Mouse (Mus musculus) layer of hippocampus, adult 11-12 months (tissue): ENCODE measurements around the gene Ifi44.

Experiments used
- DNase-seq: peaks from one replicate; pipeline ENCODE4 v3.0.0; 2022; ENCODE audit warnings: low spot score

The Ifi44 gene

DNA sequence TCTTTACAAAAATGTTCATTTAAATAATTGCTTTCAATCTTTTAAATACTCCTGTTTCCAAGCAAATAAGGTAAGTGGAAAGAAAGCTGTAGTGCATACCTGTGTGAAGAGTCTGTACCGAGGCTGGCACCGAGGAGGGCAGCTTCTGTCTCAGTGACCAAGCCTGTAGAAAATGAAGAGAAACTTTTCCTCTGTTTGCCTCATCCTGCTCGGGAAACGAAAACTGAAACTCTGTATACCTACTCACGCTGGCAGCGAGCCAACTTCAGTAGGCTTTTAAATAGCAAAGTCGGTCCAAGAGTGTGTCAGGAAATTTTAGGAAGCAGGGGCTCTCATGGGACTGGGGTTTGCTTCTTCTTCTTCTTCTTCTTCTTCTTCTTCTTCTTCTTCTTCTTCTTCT lies at the start of gene Ifi44:
Ifi44 (minus strand) TSS at position 224 of the 400 bp plus-strand sequence.
- no peak for DNase-seq

DNA sequence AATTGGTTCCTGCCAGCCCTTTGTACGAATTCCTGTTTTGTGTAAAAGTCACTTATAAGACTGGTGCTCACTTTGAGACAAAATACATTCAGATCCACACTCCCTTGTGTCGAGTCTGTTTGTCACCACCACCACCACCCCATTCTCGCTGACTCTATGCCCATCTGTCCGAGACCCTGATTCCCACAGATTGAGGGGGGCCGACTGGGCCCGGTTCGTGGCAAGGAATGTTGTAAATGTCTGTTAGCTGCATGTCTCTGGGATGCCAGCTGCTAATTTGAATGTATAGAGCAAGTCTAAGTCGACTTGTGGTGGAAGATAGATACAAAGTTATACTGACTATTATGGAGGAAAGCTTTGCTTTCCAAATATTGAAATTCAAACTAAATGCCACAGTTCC lies 38.9 kb upstream of the Ifi44 start:
- DNase-seq: no peak

- peak; percentile 44 for DNase-seq
These were observed 25.3 kb upstream of the Ifi44 start for GRCm38 (mm10) chr3:151775089-151775488.

DNA sequence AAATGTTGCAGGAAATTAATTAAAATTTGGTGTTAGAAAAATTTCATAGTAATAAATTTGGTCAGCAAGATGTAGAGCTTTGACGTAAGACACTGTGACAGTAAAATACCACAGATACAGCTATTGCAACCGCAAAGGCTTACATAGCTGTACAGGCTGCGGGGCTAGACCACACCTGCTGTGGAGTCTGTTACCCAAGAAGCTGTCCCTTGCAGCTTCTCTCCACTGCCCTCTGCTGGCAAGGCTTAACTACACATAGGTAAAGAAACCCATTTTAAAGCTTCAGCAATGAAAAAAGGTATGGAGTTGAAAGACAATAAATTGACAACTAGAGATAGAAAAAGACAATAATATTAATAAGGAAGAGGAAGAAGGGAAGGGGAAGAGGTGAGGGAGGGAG lies 21.3 kb upstream of the Ifi44 start:
- peak; percentile 57 for DNase-seq

DNA sequence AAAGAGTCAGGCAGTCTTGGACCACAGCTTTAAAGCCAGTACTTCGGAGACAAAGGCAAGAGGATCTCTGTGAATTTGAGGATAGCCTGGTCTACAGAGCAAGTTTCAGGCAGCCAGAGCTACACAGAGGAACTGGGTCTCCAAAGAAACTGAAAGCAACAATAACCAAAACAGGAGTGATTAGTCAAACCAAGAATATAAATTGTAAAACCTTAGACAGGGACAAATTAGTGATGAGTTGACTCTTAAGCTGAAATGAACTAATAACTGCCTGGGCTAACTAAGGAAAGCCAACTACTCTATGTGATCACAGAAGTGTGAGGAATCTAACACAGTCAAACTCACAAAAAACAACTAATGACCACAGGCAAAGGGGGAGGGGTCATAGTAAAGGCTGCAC lies 1.2 kb downstream of the Ifi44 start:
- DNase-seq: no peak

DNA sequence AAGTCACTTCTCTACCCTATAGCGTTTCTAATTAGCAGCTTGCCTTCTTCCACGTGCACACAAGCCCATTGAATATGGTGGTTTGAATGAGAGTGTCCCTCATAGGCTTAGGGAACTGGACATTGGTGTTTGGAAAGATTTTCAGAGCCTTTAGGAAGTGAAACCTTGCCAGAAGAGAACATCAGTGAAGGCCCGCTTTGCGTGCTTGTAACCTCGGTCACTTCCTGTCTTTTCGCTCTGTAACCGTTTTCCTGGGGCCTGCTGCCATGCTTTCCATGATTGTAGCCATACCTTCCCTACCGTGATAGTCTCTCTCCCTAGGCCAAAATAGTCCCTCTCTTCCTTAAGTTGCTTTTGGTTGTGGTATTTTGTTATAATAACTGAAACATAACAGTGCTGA lies 3.7 kb downstream of the Ifi44 start:
- DNase-seq: no peak

GRCm38 (mm10) chr3:151742223-151742622 lies 7.5 kb downstream of the Ifi44 start:
- no peak for DNase-seq

GRCm38 (mm10) chr3:151716246-151716645 lies 33.5 kb downstream of the Ifi44 start:
- peak; percentile 32 for DNase-seq

DNA sequence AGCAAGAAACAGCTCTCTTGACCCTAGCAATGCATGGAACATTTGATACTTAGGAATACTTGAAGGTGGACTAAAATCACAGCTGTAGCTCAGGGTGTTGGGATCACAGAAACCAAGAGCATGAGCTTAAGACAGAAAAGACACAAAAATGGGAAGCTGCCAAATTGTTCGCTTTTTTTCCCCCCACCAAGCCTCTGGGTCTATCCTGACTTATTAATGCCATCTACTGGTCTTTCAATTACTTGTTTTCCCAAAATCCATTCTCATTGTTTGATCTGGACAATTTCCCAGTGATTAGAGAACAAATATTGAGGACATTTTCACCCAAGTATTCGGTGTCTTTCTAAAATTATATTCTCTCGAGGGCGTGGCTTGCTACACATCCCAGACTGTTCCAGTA lies 42.4 kb downstream of the Ifi44 start:
- no peak for DNase-seq
